Mouse (Mus musculus) E14TG2a.4 (cell line): ENCODE results near the gene Ttyh1.

Experiments
- H3K27me3 ChIP-seq: 2 replicates; pipeline ENCODE4 v1.6.1; 2014; ENCODE audit warnings: low read length, control low read depth; ENCODE audit not compliant: insufficient read depth
- H3K36me3 ChIP-seq: 2 replicates; pipeline ENCODE4 v1.6.1; 2014; ENCODE audit warnings: low read length, control low read depth; ENCODE audit not compliant: insufficient read depth
- H3K4me1 ChIP-seq: replicated peaks from 2 replicates; pipeline ENCODE4 v1.6.1; 2014; ENCODE audit warnings: low read depth, low read length, control low read depth
- H3K4me3 ChIP-seq: replicated peaks from 2 replicates; pipeline ENCODE4 v1.5.1; 2014; ENCODE audit warnings: mild to moderate bottlenecking, low read length
- H3K9me3 ChIP-seq: 2 replicates; pipeline ENCODE4 v1.6.1; 2014; ENCODE audit warnings: low read length, control low read depth
- CTCF ChIP-seq: conservative IDR thresholded peaks from 2 replicates; pipeline ENCODE4 v1.5.1; 2014; ENCODE audit warnings: low read length
- NANOG ChIP-seq: IDR thresholded peaks from 2 replicates; pipeline ENCODE4 v1.6.1; 2014; ENCODE audit warnings: borderline replicate concordance, low read length, mixed read lengths
- POU5F1 ChIP-seq: IDR thresholded peaks from 2 replicates; pipeline ENCODE4 v1.6.1; 2014; ENCODE audit warnings: low read length, borderline replicate concordance

Gene Ttyh1

GRCm38 (mm10) chr7:4144046-4144445, 24.8 kb downstream of the Ttyh1 start:
- peaks cover 96% of the 10 kb centered on the region for H3K36me3 ChIP-seq
- no peak overlapping the region for H3K4me3 ChIP-seq
- TF ChIP-seq NANOG (no peak), POU5F1 (no peak), CTCF (no peak)

GRCm38 (mm10) chr7:4144766-4145551, 25.8 kb downstream of the Ttyh1 start:
- Histone ChIP-seq H3K9me3 (no peaks in the 10 kb centered on the region), H3K36me3 (peaks cover 87% of the 10 kb centered on the region), H3K27me3 (no peaks in the 10 kb centered on the region), H3K4me3 (no peak overlapping the region), H3K4me1 (peaks cover 75% of the 10 kb centered on the region)
- no peak for TF ChIP-seq POU5F1
- no peak for TF ChIP-seq NANOG
- no peak for TF ChIP-seq CTCF

More at GRCm38 (mm10) chr7:4144046-4144445, 24.8 kb downstream of the Ttyh1 start:
- Histone ChIP-seq H3K4me1 (peaks cover 81% of the 10 kb centered on the region), H3K27me3 (no peaks in the 10 kb centered on the region), H3K9me3 (no peaks in the 10 kb centered on the region)

- no peaks in the 10 kb centered on the region for H3K9me3 ChIP-seq
- peaks cover 82% of the 10 kb centered on the region for H3K4me1 ChIP-seq
- H3K36me3 ChIP-seq: peaks cover 80% of the 10 kb centered on the region
- no peak for TF ChIP-seq NANOG
- no peak for TF ChIP-seq POU5F1
- peak; percentile 88 for TF ChIP-seq CTCF
- H3K4me3 ChIP-seq: peak overlapping the region; percentile 68; the same call in 1 of the 2 replicates
- no peaks in the 10 kb centered on the region for H3K27me3 ChIP-seq
These were observed 26.5 kb downstream of the Ttyh1 start for GRCm38 (mm10) chr7:4145552-4146190.

GRCm38 (mm10) chr7:4146241-4147180, 27.3 kb downstream of the Ttyh1 start:
- TF ChIP-seq POU5F1 (no peak), NANOG (no peak), CTCF (no peak)
- Histone ChIP-seq H3K4me3 (peak overlapping the region; percentile 68), H3K9me3 (no peaks in the 10 kb centered on the region), H3K27me3 (no peaks in the 10 kb centered on the region), H3K36me3 (peaks cover 72% of the 10 kb centered on the region), H3K4me1 (peaks cover 88% of the 10 kb centered on the region)

GRCm38 (mm10) chr7:4147371-4147770, 28.2 kb downstream of the Ttyh1 start:
- H3K36me3 ChIP-seq: peaks cover 63% of the 10 kb centered on the region
- peak overlapping the region; percentile 68 for H3K4me3 ChIP-seq
- peaks cover 89% of the 10 kb centered on the region for H3K4me1 ChIP-seq
- H3K9me3 ChIP-seq: no peaks in the 10 kb centered on the region
- TF ChIP-seq POU5F1 (no peak), CTCF (no peak), NANOG (no peak)
- H3K27me3 ChIP-seq: no peaks in the 10 kb centered on the region

GRCm38 (mm10) chr7:4147836-4148235, 28.6 kb downstream of the Ttyh1 start:
- TF ChIP-seq POU5F1 (no peak), CTCF (no peak)
- H3K36me3 ChIP-seq: peaks cover 58% of the 10 kb centered on the region
- H3K9me3 ChIP-seq: no peaks in the 10 kb centered on the region
- H3K4me3 ChIP-seq: no peak overlapping the region
- peaks cover 88% of the 10 kb centered on the region for H3K4me1 ChIP-seq
- peaks cover 3% of the 10 kb centered on the region; the same call in 1 of the 2 replicates for H3K27me3 ChIP-seq

GRCm38 (mm10) chr7:4148341-4149208, 29.4 kb downstream of the Ttyh1 start:
- Histone ChIP-seq H3K4me1 (peaks cover 89% of the 10 kb centered on the region), H3K36me3 (peaks cover 51% of the 10 kb centered on the region), H3K4me3 (peak overlapping the region; percentile 86), H3K27me3 (peaks cover 3% of the 10 kb centered on the region; the same call in 1 of the 2 replicates), H3K9me3 (no peaks in the 10 kb centered on the region)
- TF ChIP-seq POU5F1 (no peak), NANOG (no peak), CTCF (no peak)
